Mouse (Mus musculus): Measurements from ENCODE around the gene Emc10.

DNA sequence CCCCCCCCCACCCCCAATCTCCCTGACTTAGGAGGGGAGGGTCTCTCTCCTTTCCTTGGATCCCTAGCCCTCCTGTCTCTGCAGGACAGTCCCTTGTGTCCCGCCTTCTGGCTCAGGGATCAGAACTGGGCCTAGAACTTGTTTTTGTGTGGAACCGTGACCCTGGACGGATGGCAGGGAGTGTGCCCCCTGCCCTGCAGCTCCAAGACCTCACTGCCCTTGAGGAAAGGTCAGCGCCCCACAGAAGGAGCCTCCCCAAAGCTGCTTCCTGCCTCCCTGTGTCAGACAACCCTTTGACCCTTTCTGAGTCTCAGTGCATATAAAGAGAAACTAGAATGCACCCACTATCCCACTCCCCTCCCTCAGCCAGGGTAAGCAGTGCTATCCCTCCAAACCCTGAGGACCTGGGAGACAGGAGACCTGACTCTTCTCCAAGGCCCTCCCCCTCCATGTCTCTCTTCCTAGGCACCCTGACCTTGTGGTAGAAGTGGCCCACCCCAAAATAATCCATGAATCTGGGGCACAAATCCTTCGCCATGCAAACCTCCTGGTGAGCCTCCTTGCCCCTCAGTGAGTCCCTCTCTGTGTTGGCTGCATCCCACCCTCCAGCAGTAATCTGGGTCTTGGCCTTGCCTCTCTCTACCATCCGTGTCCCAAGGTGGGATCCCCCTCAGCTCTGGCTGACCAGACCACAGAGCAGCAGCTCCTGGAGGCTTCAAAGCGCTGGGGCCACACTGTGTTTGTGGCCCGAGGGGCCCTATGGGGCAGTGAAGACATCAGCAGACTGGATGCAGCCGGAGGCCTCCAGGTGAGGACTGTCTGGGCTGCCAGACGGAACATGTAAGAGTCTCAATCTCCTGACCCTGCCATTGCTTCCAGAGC lies 30.1 kb downstream of the Emc10 start:
- TF ChIP-seq TAL1 (IDR thresholded peaks at IDR 0.05; ENCODE audit: low read length) (no peak), GATA1 (IDR thresholded peaks at IDR 0.05; ENCODE audit: low read length) (no peak)

Data from erythroblast, embryonic 14.5 days (primary cell).